Mouse (Mus musculus) MEL (cell line): ENCODE measurements around the gene Ctnnd2.

Source experiments
- CHD2 ChIP-seq: IDR thresholded peaks from 2 replicates; pipeline ENCODE4 v1.6.1; 2011; ENCODE audit warnings: low read length, improper control_type of control experiment
- CTCF ChIP-seq, 3 experiments: IDR thresholded peaks in 2 of 3; conservative IDR thresholded peaks in 1 of 3; 2 replicates each; pipeline ENCODE4 v1.5.1; 2011 to 2012; ENCODE audit warnings: low read length in 3 of 3, low read depth in 2 of 3, mild to moderate bottlenecking in 2 of 3, improper control_type of control experiment in 1 of 3, inconsistent platforms in 1 of 3, mixed read lengths in 1 of 3, moderate library complexity in 1 of 3; ENCODE audit not compliant: control insufficient read depth in 1 of 3, insufficient read depth in 1 of 3, poor library complexity in 1 of 3, severe bottlenecking in 1 of 3
- E2F4 ChIP-seq: IDR thresholded peaks from 2 replicates; pipeline ENCODE4 v1.6.1; 2011; ENCODE audit warnings: low read depth, low read length, improper control_type of control experiment, borderline replicate concordance
- EP300 ChIP-seq, 2 experiments: IDR thresholded peaks; 2 replicates each; pipeline ENCODE4 v1.6.1; 2011; ENCODE audit warnings: improper control_type of control experiment in 2 of 2, low read length in 2 of 2, low read depth in 1 of 2, mild to moderate bottlenecking in 1 of 2
- HCFC1 ChIP-seq: IDR thresholded peaks from 2 replicates; pipeline ENCODE4 v1.6.1; 2012; ENCODE audit warnings: low read depth, mild to moderate bottlenecking, inconsistent platforms, low read length, improper control_type of control experiment, moderate library complexity
- POLR2A ChIP-seq, 2 experiments: IDR thresholded peaks; 2 replicates each; pipeline ENCODE4 v1.6.1; 2011 to 2012; ENCODE audit warnings: low read length in 2 of 2, mild to moderate bottlenecking in 2 of 2, control low read depth in 1 of 2, improper control_type of control experiment in 1 of 2, low read depth in 1 of 2, moderate library complexity in 1 of 2; ENCODE audit not compliant: control insufficient read depth in 1 of 2, insufficient read depth in 1 of 2, poor library complexity in 1 of 2
- POLR2AphosphoS2 ChIP-seq: IDR thresholded peaks from 2 replicates; pipeline ENCODE4 v1.6.1; 2011; ENCODE audit warnings: low read length, improper control_type of control experiment
- POLR2AphosphoS5 ChIP-seq: IDR thresholded peaks from 2 replicates; pipeline ENCODE4 v1.6.1; 2012; ENCODE audit warnings: low read depth, borderline replicate concordance, mild to moderate bottlenecking, inconsistent platforms, low read length, moderate library complexity, mixed read lengths
- SMC3 ChIP-seq: IDR thresholded peaks from 2 replicates; pipeline ENCODE4 v1.6.1; 2011; ENCODE audit warnings: low read depth, low read length, improper control_type of control experiment
- TAL1 ChIP-seq: IDR thresholded peaks from 2 replicates; pipeline ENCODE4 v1.6.1; 2012; ENCODE audit warnings: mild to moderate bottlenecking, inconsistent platforms, low read length, moderate library complexity, mixed read lengths
- UBTF ChIP-seq: IDR thresholded peaks from 2 replicates; pipeline ENCODE4 v1.6.1; 2012; ENCODE audit warnings: low read depth, mild to moderate bottlenecking, inconsistent platforms, low read length, improper control_type of control experiment, moderate library complexity, borderline replicate concordance; ENCODE audit not compliant: insufficient read depth
- USF2 ChIP-seq, 2 experiments: IDR thresholded peaks; 2 replicates each; pipeline ENCODE4 v1.6.1; 2011 to 2012; ENCODE audit warnings: improper control_type of control experiment in 2 of 2, low read length in 2 of 2, borderline replicate concordance in 1 of 2, inconsistent platforms in 1 of 2, low read depth in 1 of 2, mild to moderate bottlenecking in 1 of 2; ENCODE audit not compliant: insufficient read depth in 1 of 2

- TF ChIP-seq CHD2, result no peak
- TF ChIP-seq UBTF, result no peak
- no peak for TF ChIP-seq POLR2A (IDR thresholded peaks at IDR 0.05; ENCODE audit: control insufficient read depth in 1 of 2, insufficient read depth in 1 of 2, low read depth in 1 of 2, low read length in 2 of 2, poor library complexity in 1 of 2)
- TF ChIP-seq POLR2AphosphoS2, result no peak
- TF ChIP-seq EP300 (IDR thresholded peaks at IDR 0.05; ENCODE audit: low read depth in 1 of 2, low read length in 2 of 2), result no peak
- no peak for TF ChIP-seq E2F4
- TF ChIP-seq CTCF (IDR thresholded peaks at IDR 0.05 in 2 of 3, conservative IDR thresholded peaks at IDR 0.05 in 1 of 3; ENCODE audit: control insufficient read depth in 1 of 3, insufficient read depth in 1 of 3, low read depth in 2 of 3, low read length in 3 of 3, poor library complexity in 1 of 3, severe bottlenecking in 1 of 3), result no peak
- TF ChIP-seq HCFC1, result no peak
- no peak for TF ChIP-seq SMC3
- TF ChIP-seq POLR2AphosphoS5, result no peak
- no peak for TF ChIP-seq TAL1
- TF ChIP-seq USF2 (IDR thresholded peaks at IDR 0.05; ENCODE audit: borderline replicate concordance in 1 of 2, insufficient read depth in 1 of 2, low read depth in 1 of 2, low read length in 2 of 2), result no peak
Observed at GRCm38 (mm10) chr15:30450765-30451164, 278.4 kb downstream of the Ctnnd2 start.
